Mouse (Mus musculus) heart, postnatal 14 days (tissue): ENCODE data around the gene Mettl14. TPM values are rescaled to one million over a fixed set of nuclear protein-coding genes. Genes with fewer than 3 reads are reported as not detected.
"Not testable (repeated sequence)": the region's sequence is repeated elsewhere in the genome, so short reads cannot be mapped to it uniquely, and the experiment has no call there.

Source experiments
- DNase-seq, 2 experiments: peaks; one replicate each; pipeline ENCODE4 v3.0.0; 2021 to 2022
- intact Hi-C: fragments of 180-260 bp; cut with DNase I; formaldehyde crosslinking; loops from one replicate; pipeline ENCODE4 v1.15.1; 2025
- total RNA-seq, 2 experiments: library from RNA; stranded (reverse); gene quantifications; 2 replicates each; pipeline ENCODE4 v1.2.3; 2021

The Mettl14 gene
- total RNA-seq, 2 experiments from 2014 or later = 10.1 to 10.8 TPM

DNA sequence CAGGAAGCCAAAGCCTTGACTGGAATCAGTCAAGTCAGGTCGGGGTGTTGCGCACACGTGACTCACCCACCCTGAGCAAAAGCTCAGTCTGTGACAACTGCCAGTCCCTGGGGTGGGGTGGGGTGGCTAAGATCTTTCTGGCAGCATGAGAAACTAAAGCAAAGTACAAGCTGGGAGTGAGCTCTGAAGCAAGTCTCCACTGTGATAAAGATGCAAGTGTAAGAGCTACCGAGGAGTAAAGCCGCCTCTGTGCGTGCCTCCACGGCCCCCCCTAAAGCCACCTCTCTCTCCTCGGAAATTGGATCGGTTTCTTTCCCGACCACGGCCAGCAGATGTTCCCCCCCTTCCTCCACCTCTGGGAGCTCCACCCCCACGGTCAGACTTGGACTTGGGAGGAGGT, 16.7 kb downstream of the Mettl14 start:
- no peak for DNase-seq
- intact Hi-C loops = no loop called here

- DNase-seq, intact Hi-C loops: not testable (repeated sequence)
These were observed 19.1 kb downstream of the Mettl14 start for GRCm38 (mm10) chr3:123366820-123367219.

GRCm38 (mm10) chr3:123356377-123356991, 29.4 kb downstream of the Mettl14 start:
- intact Hi-C loops = loop anchor here (10.0 kb wide), 1 partner anchor 122 kb away; the partner anchor contains the start of gene Synpo2
- no peak for DNase-seq

GRCm38 (mm10) chr3:123354388-123354787, 31.5 kb downstream of the Mettl14 start:
- intact Hi-C loops = loop anchor here (2.0 to 10.0 kb wide), 2 partner anchors 120 to 186 kb away; partner anchors contain the start of gene Synpo2
- DNase-seq = peak; percentile 34 to 50

DNA sequence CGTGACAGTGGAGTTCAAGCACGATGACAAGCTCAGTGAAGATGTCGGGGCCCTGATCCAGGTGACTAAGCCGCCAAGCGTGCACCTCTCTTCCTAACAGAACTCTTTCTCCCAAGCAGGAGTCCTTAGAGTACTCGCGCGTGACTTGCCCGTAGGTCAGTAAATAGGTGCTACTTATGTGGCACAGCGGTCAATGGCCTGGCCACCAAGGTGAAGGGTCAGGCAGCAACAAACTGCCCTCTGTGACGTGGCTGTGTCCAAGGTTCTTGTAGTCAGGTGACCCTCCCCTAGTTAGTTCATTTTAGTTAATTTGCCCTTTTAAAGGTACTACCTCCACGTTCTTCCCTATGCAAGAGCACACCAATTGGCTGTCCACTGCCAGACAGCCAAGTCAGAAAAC, 32.2 kb downstream of the Mettl14 start:
- intact Hi-C loops = loop anchor here (2.0 to 10.0 kb wide), 2 partner anchors 119 to 185 kb away; partner anchors contain the start of gene Synpo2
- DNase-seq = no peak

GRCm38 (mm10) chr3:123353183-123353582, 32.7 kb downstream of the Mettl14 start:
- peak; percentile 23 to 65 for DNase-seq
- intact Hi-C loops = loop anchor here (10.0 kb wide), 1 partner anchor 118 kb away; the partner anchor contains the start of gene Synpo2

DNA sequence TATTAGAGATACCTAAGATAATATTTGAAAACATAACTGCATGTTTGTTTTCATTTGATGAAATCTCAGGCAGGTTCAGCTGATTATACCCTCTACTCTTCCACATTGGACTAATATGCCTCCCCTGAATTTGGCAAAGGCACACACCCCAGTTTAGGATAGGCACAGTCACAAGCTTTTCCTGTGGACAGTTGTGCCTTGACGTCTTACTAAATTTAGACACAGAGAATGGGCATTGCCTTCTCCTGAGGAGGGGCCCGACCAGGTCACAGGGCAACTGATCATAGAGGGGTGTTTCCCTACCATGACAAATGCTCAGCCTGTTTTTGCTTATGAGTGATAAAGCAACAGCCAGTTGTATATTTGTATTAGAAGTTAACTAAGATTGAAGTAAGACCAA, 34.4 kb downstream of the Mettl14 start:
- no peak for DNase-seq
- intact Hi-C loops = loop anchor here (10.0 kb wide), 1 partner anchor 117 kb away; the partner anchor contains the start of gene Synpo2

DNA sequence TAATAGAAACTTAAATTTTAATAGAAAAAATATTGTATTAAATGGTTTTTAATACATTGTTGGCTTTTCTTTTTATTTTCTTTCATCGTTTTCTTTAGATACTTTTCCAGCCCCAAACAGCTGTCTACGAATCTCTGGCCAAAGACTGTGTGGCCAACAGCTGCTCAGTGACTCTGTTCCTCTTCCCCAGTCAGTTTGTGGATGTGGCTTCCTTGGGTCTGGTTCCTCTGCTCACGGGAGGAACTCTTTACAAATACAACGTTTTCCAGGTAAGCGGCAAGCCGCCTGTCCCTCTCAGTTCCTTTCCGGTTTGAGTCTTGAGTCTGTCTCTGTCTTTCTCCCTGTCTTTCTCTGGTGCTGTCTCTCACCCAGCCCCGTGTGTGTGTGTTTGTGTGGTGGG, 35.3 kb downstream of the Mettl14 start:
- intact Hi-C loops = loop anchor here (10.0 kb wide), 1 partner anchor 116 kb away; the partner anchor contains the start of gene Synpo2
- no peak for DNase-seq

DNA sequence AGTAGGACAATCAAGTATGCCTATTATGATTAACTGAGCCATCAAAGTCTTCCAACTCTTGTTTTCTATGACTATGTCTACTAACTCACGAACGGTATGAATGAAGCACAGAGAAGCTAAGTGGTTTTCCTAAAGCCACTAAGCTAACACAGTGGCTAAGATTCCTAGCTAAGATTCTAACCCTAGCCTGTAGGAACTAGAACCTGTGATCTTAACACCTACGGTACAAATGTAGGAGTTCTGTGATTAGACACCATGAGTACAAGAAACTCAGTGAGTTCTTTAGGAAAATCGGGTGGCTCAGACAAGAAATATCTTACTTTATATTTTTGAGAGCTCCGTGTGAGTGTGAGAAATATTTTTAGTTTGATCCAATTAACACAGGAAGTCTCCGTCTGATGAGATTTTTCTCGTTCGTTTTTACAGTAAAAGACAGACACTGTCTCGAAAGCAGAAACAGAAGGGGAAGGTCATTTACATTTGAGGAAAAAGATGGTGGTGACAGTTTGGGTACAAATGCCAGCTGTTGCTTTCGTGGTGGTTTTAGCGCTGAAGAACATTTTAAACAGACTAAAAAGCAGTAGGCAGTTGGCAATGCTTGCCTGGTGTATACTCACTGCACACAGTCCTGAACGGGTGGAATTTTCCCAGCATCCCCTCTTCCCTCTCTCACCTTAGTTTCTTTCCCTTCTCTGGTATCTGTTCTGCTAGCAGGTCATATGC, 37.7 kb downstream of the Mettl14 start:
- intact Hi-C loops = no loop called here
- DNase-seq = no peak

DNA sequence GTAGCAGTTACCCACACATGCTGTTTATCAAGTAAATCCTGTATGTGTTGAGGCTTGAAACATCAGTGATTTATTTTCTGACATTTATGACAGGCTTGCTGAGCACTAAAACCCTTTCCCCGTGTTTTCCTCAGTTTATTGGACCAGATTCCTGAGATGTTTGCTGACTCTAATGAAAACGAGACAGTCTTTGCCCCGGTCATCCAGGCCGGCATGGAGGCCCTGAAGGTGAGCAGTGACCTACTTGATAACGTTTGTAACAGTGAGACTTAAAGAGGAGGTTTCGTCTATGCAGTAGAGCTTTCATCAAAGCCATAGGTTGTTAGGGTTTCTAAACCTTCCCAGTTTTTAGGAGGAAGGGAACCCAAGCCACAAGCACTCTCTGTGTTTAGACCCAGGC, 42.2 kb downstream of the Mettl14 start:
- DNase-seq = no peak
- intact Hi-C loops = no loop called here

- no peak for DNase-seq
- intact Hi-C loops = no loop called here
These were observed 44.9 kb downstream of the Mettl14 start for GRCm38 (mm10) chr3:123341049-123341448.

DNA sequence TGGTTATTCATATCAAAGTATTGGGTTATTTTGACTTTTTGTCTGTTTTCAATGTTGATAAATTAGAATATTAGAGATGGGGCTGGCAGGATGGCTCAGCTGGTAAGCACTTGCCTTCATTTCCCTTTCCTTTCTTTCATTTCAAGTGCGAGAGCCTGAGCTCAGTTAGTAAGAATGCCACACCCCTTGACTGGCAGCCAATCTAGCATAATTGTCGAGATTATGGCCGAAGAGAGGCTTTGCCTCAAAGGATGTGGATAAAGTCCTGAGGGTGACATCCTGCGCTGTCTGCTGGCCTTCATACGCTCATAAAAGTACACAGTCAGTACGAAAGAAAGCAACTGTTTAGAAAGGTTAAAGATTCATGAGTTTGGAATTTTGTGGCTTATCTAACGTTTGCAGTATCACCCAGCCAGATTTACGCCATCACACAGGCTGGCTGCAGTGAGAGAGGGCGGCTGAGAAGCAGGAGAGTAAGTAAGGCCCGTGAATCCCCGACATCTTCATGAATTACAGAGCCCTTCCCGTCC, 47.2 kb downstream of the Mettl14 start:
- intact Hi-C loops = no loop called here
- DNase-seq = no peak

GRCm38 (mm10) chr3:123337853-123338252, 48.1 kb downstream of the Mettl14 start:
- intact Hi-C loops = no loop called here
- DNase-seq = no peak

- intact Hi-C loops = no loop called here
- no peak for DNase-seq
These were observed 49.0 kb downstream of the Mettl14 start for GRCm38 (mm10) chr3:123336951-123337350.

DNA sequence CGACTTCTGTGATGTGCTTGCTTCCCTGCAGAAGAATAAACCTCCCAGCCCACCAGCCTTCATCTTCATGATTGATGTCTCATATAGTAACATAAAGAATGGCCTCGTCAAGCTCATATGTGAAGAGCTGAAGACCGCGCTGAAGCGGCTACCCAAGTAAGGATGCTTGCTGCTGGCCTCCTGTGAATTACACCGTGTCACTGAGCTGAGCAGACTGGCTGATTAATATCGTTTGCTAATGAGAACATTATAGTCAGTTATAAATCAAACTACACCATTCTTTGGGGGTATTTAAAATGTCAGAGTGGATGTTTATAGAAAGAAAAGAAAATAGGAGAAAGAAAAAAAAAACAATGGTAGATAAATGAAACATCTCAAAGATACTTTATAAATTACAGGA, 49.5 kb downstream of the Mettl14 start:
- no peak for DNase-seq
- intact Hi-C loops = no loop called here

- DNase-seq = peak in 1 of 2 experiments; percentile 40
- intact Hi-C loops = no loop called here
These were observed 50.4 kb downstream of the Mettl14 start for GRCm38 (mm10) chr3:123335480-123335879.

GRCm38 (mm10) chr3:123334947-123335346, 51.0 kb downstream of the Mettl14 start:
- intact Hi-C loops = no loop called here
- no peak for DNase-seq

- intact Hi-C loops = no loop called here
- DNase-seq = no peak
These were observed 52.9 kb downstream of the Mettl14 start for GRCm38 (mm10) chr3:123333055-123333424.

DNA sequence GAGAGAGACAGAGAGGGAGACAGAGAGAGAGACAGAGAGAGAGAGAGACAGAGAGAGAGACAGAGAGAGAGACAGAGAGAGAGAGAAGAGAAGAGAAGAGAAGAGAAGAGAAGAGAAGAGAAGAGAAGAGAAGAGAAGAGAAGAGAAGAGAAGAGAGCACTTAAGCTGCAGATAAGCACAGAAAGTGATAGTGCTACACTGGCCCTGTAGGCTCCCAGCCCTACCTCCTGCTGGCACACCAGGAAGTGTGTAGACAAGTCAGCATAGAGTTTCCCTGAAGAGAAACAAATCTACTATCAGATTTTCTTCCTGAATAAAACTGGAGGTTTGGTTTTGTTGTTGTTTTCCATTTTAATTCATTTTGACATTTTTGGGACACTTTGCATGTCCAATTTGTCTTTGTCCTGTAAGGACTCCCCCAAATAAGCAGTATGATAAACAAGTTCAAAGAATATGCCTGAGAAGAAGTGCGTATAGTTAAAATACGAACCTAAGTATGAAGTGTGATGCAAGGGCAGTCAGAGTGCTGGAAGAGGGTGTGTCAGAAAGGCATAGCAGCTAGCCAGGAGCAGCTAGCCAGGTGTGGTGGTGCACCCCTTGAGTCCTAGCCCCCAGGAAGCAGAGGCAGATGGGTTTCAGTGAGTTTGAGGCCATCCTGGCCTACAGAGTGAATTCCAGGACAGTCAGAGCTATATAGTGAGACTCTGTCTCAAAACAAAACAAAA, 53.4 kb downstream of the Mettl14 start:
- DNase-seq = no peak
- intact Hi-C loops = no loop called here

DNA sequence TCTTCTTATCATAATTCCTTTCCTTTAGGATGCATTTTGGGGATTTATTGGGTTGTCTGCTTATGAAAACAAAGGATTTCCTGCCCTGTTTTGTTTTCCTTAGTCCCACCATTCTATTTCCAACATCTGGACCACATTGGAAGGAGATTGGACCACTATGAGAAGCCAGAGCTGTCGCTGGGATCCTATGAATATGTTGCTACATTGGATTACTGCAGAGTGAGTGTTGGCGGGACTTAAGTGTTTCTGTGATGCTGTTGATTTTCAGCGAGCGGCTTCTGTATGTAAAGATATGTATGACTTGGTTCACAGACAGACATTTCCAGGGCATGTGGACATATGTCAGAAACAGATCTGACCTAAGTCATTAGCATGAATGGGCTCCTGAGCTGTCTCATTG, 55.7 kb downstream of the Mettl14 start:
- intact Hi-C loops = no loop called here
- DNase-seq = no peak

DNA sequence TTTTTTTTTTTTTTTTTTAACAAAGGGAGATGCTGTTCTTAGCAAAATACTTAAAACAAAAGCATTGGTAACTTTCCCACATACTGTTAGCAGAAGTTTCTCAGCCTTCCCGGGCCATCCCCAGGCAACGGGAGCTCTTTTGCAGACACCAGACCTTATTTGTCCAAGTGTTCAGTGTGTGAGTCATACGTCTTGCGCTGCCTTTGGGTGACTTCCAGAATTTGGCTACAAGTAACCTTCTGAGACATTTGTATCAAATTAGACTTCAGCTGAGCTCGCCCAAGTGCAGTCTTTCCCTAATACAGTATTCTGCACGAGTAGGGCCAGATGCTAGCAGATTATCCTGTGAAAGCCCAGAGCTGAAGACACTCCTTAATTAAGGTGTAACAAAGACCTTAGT, 56.7 kb downstream of the Mettl14 start:
- DNase-seq = peak; percentile 68 to 74
- intact Hi-C loops = no loop called here
